Mouse (Mus musculus) ES-E14 (cell line): ENCODE measurements around the gene Cdh13. TPM values are rescaled to one million over a fixed set of nuclear protein-coding genes. Genes with fewer than 3 reads are reported as not detected.

Source experiments
- DNase-seq: peaks from one replicate; pipeline ENCODE4 v3.0.0-alpha.2; 2013; ENCODE audit warnings: low read depth, low spot score
- H3K27ac ChIP-seq: 2 replicates; pipeline ENCODE4 v1.5.1; 2012; ENCODE audit warnings: low read depth, mild to moderate bottlenecking, low read length, moderate library complexity, mixed read lengths; ENCODE audit not compliant: poor library complexity, insufficient read depth, severe bottlenecking
- H3K36me3 ChIP-seq: 2 replicates; pipeline ENCODE4 v1.6.1; 2012; ENCODE audit warnings: mild to moderate bottlenecking, low read length, moderate library complexity, mixed read lengths; ENCODE audit not compliant: control insufficient read depth, poor library complexity, insufficient read depth, severe bottlenecking
- H3K4me1 ChIP-seq, 2 experiments: fragments of 150-350 bp in 1 of 2; sonication (generic) in 1 of 2; 2 replicates each; pipeline ENCODE4 v1.6.1; 2012; ENCODE audit warnings: low read length in 2 of 2, mild to moderate bottlenecking in 1 of 2, mixed read lengths in 1 of 2; ENCODE audit not compliant: control insufficient read depth in 2 of 2, insufficient read depth in 2 of 2, poor library complexity in 1 of 2
- H3K4me3 ChIP-seq, 2 experiments: fragments of 150-350 bp in 1 of 2; sonication (generic) in 1 of 2; 2 replicates each; pipeline ENCODE4 v1.5.1; 2012; ENCODE audit warnings: low read length in 2 of 2, low read depth in 1 of 2, mild to moderate bottlenecking in 1 of 2, mixed read lengths in 1 of 2; ENCODE audit not compliant: insufficient read depth in 1 of 2, poor library complexity in 1 of 2, severe bottlenecking in 1 of 2
- H3K9ac ChIP-seq: 2 replicates; pipeline ENCODE4 v1.6.1; 2012; ENCODE audit warnings: low read depth, mild to moderate bottlenecking, low read length, mixed read lengths; ENCODE audit not compliant: poor library complexity, insufficient read depth, severe bottlenecking
- H3K9me3 ChIP-seq: fragments of 150-350 bp; sonication (generic); 2 replicates; pipeline ENCODE4 v1.6.1; 2012; ENCODE audit warnings: low read depth, mild to moderate bottlenecking, low read length; ENCODE audit not compliant: control insufficient read depth, insufficient read depth
- CHD2 ChIP-seq: IDR thresholded peaks from 2 replicates; pipeline ENCODE4 v1.6.1; 2014; ENCODE audit warnings: mild to moderate bottlenecking, low read depth, low read length, inconsistent platforms
- HCFC1 ChIP-seq: IDR thresholded peaks from 2 replicates; pipeline ENCODE4 v1.6.1; 2012; ENCODE audit warnings: low read length, inconsistent platforms, borderline replicate concordance; ENCODE audit not compliant: insufficient read depth
- MAFK ChIP-seq: IDR thresholded peaks from 2 replicates; pipeline ENCODE4 v1.6.1; 2014; ENCODE audit warnings: mild to moderate bottlenecking, low read depth, low read length, inconsistent platforms; ENCODE audit not compliant: insufficient read depth
- ZC3H11A ChIP-seq: IDR thresholded peaks from 2 replicates; pipeline ENCODE4 v1.6.1; 2012; ENCODE audit warnings: low read depth, mild to moderate bottlenecking, inconsistent platforms, low read length, borderline replicate concordance
- ZNF384 ChIP-seq: IDR thresholded peaks from 2 replicates; pipeline ENCODE4 v1.6.1; 2012; ENCODE audit warnings: low read depth, low read length, inconsistent platforms
- in situ Hi-C, 2 experiments: fragments of 600-800 bp; cut with MboI; formaldehyde crosslinking; loops; one replicate each; pipeline ENCODE4 v1.15.1; 2025; ENCODE audit warnings: low sequenced_read_pairs in 2 of 2, inconsistent platforms in 1 of 2; ENCODE audit not compliant: unreplicated experiment in 2 of 2
- total RNA-seq: library from RNA; depleted of rRNA; stranded (reverse); fragments of 300-350 nt; gene quantifications from 2 replicates; pipeline ENCODE4 v1.2.3, GENCODE M21; 2012

Cdh13 gene
- total RNA-seq, 1 experiment = 1.3 TPM

GRCm38 (mm10) chr8:119344190-119344856 is 1060.8 kb downstream of the Cdh13 start, which contains the start of gene Hsbp1:
Hsbp1 (plus strand) TSS chr8:119344488.
- Histone ChIP-seq H3K4me1 (no peaks in the 10 kb centered on the region), H3K27ac (no peak within 1 kb of the TSS; the same call in 1 of the 2 replicates), H3K9ac (peak within 1 kb of the TSS; percentile 91), H3K36me3 (peaks cover 22% of the 10 kb centered on the region), H3K4me3 (peak within 1 kb of the TSS; percentile 93 to 94), H3K9me3 (peaks cover 1% of the 10 kb centered on the region; the same call in 1 of the 2 replicates)
- peak; percentile 98 for TF ChIP-seq CHD2
- TF ChIP-seq ZNF384 = no peak
- no peak for TF ChIP-seq ZC3H11A
- peak; percentile 97 for TF ChIP-seq HCFC1
- TF ChIP-seq MAFK = no peak
- in situ Hi-C loops = no loop called here
- DNase-seq = peak; percentile 96

GRCm38 (mm10) chr8:119345029-119345682 is 1061.6 kb downstream of the Cdh13 start:
- DNase-seq = no peak
- Histone ChIP-seq H3K9me3 (peaks cover 1% of the 10 kb centered on the region; the same call in 1 of the 2 replicates), H3K9ac (peak overlapping the region; percentile 91), H3K4me1 (no peaks in the 10 kb centered on the region), H3K4me3 (peak overlapping the region; percentile 93 to 94), H3K36me3 (peaks cover 26% of the 10 kb centered on the region), H3K27ac (no peak overlapping the region)
- no peak for TF ChIP-seq ZC3H11A
- no peak for TF ChIP-seq HCFC1
- TF ChIP-seq CHD2 = no peak
- TF ChIP-seq ZNF384 = no peak
- in situ Hi-C loops = no loop called here

GRCm38 (mm10) chr8:119345683-119346075 is 1062.1 kb downstream of the Cdh13 start:
- H3K4me3 ChIP-seq = peak overlapping the region in 1 of 2 experiments; percentile 94; a peak in 2 of 4 replicates
- no peak for TF ChIP-seq ZNF384

GRCm38 (mm10) chr8:119351647-119352046 is 1068.1 kb downstream of the Cdh13 start:
- no peaks in the 10 kb centered on the region; the same call in 1 of the 2 replicates for H3K9me3 ChIP-seq
- H3K27ac ChIP-seq = no peak overlapping the region
- H3K4me3 ChIP-seq = no peak overlapping the region
- DNase-seq = no peak
- in situ Hi-C loops = no loop called here
- TF ChIP-seq MAFK (no peak), HCFC1 (no peak), CHD2 (no peak), ZC3H11A (no peak), ZNF384 (no peak)
- H3K4me1 ChIP-seq = no peaks in the 10 kb centered on the region
- no peak overlapping the region for H3K9ac ChIP-seq
- peaks cover 25% of the 10 kb centered on the region for H3K36me3 ChIP-seq

More at GRCm38 (mm10) chr8:119345683-119346075, 1062.1 kb downstream of the Cdh13 start:
- Histone ChIP-seq H3K9me3 (no peaks in the 10 kb centered on the region; the same call in 1 of the 2 replicates), H3K27ac (no peak overlapping the region), H3K4me1 (no peaks in the 10 kb centered on the region), H3K36me3 (peaks cover 27% of the 10 kb centered on the region), H3K9ac (no peak overlapping the region)
- in situ Hi-C loops = no loop called here
- DNase-seq = no peak
